Mouse (Mus musculus) limb, embryonic 10.5 days (tissue): ENCODE results near the gene Stpg3. TPM values are rescaled to one million over a fixed set of nuclear protein-coding genes. Genes with fewer than 3 reads are reported as not detected.

Source experiments
- DNase-seq: peaks from one replicate; pipeline ENCODE4 v3.0.0-alpha.2; 2017; ENCODE audit warnings: low spot score
- H3K27ac ChIP-seq: fragments of 300-500 bp; sonication (generic); 2 replicates; pipeline ENCODE4 v1.5.1; 2016; ENCODE audit warnings: mild to moderate bottlenecking
- H3K27me3 ChIP-seq: fragments of 300-500 bp; sonication (generic); 2 replicates; pipeline ENCODE4 v1.6.1; 2016; ENCODE audit warnings: low read depth, mild to moderate bottlenecking; ENCODE audit not compliant: poor library complexity, severe bottlenecking
- H3K36me3 ChIP-seq: fragments of 300-500 bp; sonication (generic); 2 replicates; pipeline ENCODE4 v1.6.1; 2016; ENCODE audit warnings: mild to moderate bottlenecking, moderate library complexity
- H3K4me1 ChIP-seq: fragments of 300-500 bp; sonication (generic); 2 replicates; pipeline ENCODE4 v1.6.1; 2016
- H3K4me3 ChIP-seq: fragments of 300-500 bp; sonication (generic); 2 replicates; pipeline ENCODE4 v1.5.1; 2016; ENCODE audit warnings: mild to moderate bottlenecking, moderate library complexity
- H3K9me3 ChIP-seq: fragments of 300-500 bp; sonication (generic); replicated peaks from 2 replicates; pipeline ENCODE4 v1.6.1; 2016; ENCODE audit warnings: mild to moderate bottlenecking
- WGBS: fragments of 180-500 bp; shearing (Covaris S2); methylation state at CpG from one replicate; pipeline ENCODE4 v1.1.7; 2016; 5-methylcytosine and 5-hydroxymethylcytosine counted together
- polyA plus RNA-seq: library from polyadenylated mRNA; unstranded; fragments of >200 nt; fragmentation: Nextera tagmentation; extraction: Ambion mirVana; gene quantifications from 2 replicates; pipeline ENCODE4 v1.2.1, GENCODE M21; 2016

Stpg3 gene
- polyA plus RNA-seq, 1 experiment from 2014 or later, result not detected

DNA sequence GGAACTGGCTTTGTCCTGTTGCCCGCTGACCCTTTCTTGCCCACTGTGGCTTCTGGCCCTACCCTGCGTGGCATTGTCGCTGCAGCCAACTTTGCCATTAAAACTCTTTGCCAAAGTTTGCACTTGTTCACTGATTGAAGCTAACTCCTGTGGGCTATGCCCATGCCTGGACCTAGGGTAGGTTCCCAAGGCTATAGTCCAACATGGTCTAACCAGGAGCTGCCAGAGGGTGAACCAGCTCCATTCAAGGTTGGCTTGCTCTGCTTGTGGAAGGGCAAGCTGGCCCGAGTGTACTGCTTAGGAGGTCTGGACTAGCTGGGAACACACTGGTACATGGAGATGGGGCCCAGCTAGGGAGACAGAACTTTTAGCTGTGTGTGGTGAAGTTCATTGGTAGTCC lies 29.7 kb upstream of the Stpg3 start:
- Histone ChIP-seq H3K36me3 (peaks cover 43% of the 10 kb centered on the region), H3K4me3 (no peak overlapping the region), H3K9me3 (no peaks in the 10 kb centered on the region), H3K27me3 (peaks cover 39% of the 10 kb centered on the region), H3K4me1 (peaks cover 31% of the 10 kb centered on the region), H3K27ac (no peak overlapping the region)
- 87% methylated on average over 4 of the region's 4 CpGs for WGBS
- no peak for DNase-seq

DNA sequence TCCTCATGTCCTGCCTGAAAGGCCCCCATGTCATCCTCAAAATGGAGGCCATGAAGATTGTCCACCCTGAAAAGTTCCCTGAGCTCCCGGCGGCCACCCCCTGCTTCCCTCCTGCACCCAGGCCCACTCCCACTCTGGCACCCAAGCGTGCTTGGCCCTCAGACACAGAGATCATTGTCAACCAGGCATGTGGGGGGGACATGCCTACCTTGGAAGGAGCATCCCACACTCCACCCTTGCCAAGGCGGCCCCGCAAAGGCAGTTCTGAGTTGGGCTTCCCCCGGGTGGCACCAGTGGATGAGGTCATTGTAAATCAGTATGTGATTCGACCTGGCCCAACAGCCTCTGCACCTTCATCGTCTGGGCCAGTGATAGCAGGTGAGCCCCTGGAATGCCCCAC lies 28.9 kb upstream of the Stpg3 start:
- Histone ChIP-seq H3K4me3 (peak overlapping the region; percentile 63), H3K4me1 (peaks cover 31% of the 10 kb centered on the region), H3K36me3 (peaks cover 35% of the 10 kb centered on the region), H3K27me3 (peaks cover 44% of the 10 kb centered on the region), H3K27ac (peak overlapping the region; percentile 47; the same call in 1 of the 2 replicates), H3K9me3 (no peaks in the 10 kb centered on the region)
- 72% methylated on average over 8 of the region's 8 CpGs for WGBS
- no peak for DNase-seq

DNA sequence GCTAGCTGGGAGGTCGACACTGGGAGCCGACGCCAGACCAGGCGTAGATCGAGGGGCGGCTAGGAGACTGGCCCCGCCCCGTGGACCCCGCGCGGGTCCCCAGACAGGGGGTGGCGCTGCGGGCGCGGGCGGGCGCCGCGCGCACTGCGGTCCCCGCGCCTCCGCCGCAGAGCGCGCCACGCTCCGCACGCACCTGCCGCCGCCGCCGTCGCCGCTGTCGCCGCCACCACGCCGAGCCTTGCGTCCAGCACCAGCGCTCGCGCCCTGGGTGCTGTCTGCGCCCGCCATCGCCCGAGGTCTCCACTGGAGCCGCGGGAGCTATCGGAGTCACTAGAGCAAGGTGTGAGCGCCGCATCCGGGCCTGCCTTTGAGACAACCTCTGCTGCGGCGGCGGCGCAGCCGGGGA lies 27.7 kb upstream of the Stpg3 start, which contains the start of the genes Rnf208 and Cysrt1:
Gene Rnf208 (plus strand): TSS at position 155 of the 406 bp plus-strand sequence.
Gene Cysrt1 (minus strand): TSS at position 352 of the 406 bp plus-strand sequence.
- Histone ChIP-seq H3K36me3 (peaks cover 22% of the 10 kb centered on the region), H3K4me3 (peak within 1 kb of the TSS; percentile 63), H3K27ac (peak within 1 kb of the TSS; percentile 71), H3K4me1 (peaks cover 31% of the 10 kb centered on the region), H3K27me3 (peaks cover 48% of the 10 kb centered on the region), H3K9me3 (no peaks in the 10 kb centered on the region)
- peak; percentile 43 for DNase-seq
- under 1% methylated on average over 59 of the region's 59 CpGs for WGBS

DNA sequence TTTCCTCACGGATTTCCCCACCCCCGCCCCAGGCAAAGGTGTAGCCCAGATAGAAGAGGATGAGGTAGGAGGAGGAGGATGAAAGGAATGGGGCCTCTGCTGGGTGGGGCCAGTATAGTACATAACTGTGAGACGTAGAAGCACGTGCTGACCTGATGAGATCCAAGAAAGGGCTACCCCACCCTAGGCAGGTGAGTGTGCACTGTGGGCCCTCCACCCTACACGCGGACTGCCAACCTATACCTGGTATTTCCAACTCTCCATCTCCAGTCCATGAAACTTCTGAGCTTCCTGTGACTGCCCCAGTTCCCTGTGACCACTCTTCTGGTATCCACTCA lies 27.0 kb upstream of the Stpg3 start:
- Histone ChIP-seq H3K4me1 (peaks cover 34% of the 10 kb centered on the region), H3K9me3 (no peaks in the 10 kb centered on the region), H3K27ac (no peak overlapping the region; the same call in 1 of the 2 replicates), H3K27me3 (peaks cover 51% of the 10 kb centered on the region), H3K4me3 (peak overlapping the region; percentile 63), H3K36me3 (peaks cover 15% of the 10 kb centered on the region)
- WGBS, result 24% methylated on average over 6 of the region's 6 CpGs
- no peak for DNase-seq

DNA sequence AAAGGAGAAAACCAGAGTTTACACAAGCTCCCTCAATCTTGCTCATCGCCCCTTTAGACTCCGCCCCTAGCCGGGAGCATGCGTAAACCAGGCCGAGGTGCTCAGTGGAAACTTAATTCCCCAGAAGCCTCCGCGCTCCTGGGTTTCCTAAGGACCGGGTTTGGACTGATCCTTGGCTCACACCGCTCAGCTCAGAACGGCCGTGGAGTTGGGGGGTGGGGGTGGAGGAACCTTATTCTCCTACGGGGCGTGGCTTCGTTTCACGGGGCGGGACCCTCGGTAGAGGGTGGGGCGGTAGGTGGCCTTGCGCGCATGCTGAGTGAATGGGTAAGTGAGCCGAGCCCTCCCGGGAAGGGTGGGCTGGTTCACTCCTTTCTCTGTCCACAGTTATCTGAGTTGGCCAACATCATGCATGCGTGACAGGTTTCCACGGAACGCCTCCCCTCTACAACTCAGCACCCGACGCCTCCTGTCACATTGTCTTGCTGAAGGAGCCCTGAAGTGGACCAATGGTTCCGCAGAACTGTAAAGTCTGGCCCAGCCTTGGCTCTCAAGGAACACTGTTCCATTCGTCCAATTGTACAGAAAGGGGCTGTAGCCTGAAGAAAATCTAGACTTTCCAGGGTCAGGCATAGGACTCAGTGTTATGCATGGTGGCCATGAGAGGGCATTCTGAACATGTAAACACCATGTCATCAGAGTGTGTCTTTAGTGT lies 26.4 kb upstream of the Stpg3 start:
- Histone ChIP-seq H3K9me3 (no peaks in the 10 kb centered on the region), H3K4me3 (peak overlapping the region; percentile 63), H3K27me3 (peaks cover 56% of the 10 kb centered on the region), H3K36me3 (peaks cover 10% of the 10 kb centered on the region), H3K27ac (peak overlapping the region; percentile 71), H3K4me1 (peaks cover 34% of the 10 kb centered on the region)
- DNase-seq, result peak; percentile 79
- 2% methylated on average over 29 of the region's 29 CpGs for WGBS

DNA sequence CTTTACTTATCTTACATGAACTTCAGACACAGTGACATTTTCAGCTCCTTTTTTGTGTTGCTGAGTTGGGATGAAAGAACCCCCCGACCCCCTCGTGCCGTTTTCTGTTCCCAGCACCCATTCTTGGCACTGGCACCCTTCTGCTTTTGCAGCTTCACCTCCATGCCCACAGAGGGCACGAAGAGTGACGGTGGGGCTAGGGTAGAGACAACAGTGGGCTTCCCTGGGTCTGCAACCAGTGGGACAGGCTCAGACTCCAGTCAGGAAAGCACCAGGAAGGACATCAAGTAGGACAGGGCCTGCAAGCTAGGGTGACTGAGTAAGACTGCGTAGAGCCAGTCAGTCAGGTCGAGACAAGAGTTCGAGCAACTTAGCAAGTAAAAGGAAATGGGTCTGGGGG lies 25.9 kb upstream of the Stpg3 start:
- Histone ChIP-seq H3K4me3 (peak overlapping the region; percentile 63), H3K36me3 (peaks cover 4% of the 10 kb centered on the region), H3K27ac (peak overlapping the region; percentile 71; the same call in 1 of the 2 replicates), H3K4me1 (peaks cover 34% of the 10 kb centered on the region), H3K9me3 (no peaks in the 10 kb centered on the region), H3K27me3 (peaks cover 62% of the 10 kb centered on the region)
- DNase-seq, result no peak
- 46% methylated on average over 8 of the region's 8 CpGs for WGBS

DNA sequence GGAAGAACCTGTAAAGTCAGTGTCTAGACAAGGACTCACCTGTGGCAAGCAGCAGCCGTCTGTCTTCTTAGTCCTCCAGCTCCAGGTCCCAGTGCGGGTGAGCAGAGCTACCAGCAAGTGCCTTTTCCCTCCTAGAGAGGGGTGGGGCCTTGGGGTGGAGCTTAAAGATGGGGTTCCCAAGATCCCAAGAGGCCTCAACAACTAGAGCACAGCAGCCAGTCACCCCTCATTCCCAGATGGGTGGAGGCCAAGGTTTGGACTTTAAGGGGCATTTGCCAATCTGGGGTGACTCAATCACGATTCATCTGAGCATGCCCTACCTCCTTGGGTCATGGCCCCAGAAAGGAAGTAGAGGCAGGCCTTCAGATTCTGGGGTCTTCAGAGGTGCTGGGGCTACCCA lies 25.3 kb upstream of the Stpg3 start:
- H3K4me1 ChIP-seq, result peaks cover 34% of the 10 kb centered on the region
- peaks cover 67% of the 10 kb centered on the region for H3K27me3 ChIP-seq
- no peak overlapping the region for H3K27ac ChIP-seq
- WGBS, result 87% methylated on average over 3 of the region's 3 CpGs
- DNase-seq, result no peak
- H3K4me3 ChIP-seq, result no peak overlapping the region
- no peaks in the 10 kb centered on the region for H3K9me3 ChIP-seq
- H3K36me3 ChIP-seq, result no peaks in the 10 kb centered on the region

DNA sequence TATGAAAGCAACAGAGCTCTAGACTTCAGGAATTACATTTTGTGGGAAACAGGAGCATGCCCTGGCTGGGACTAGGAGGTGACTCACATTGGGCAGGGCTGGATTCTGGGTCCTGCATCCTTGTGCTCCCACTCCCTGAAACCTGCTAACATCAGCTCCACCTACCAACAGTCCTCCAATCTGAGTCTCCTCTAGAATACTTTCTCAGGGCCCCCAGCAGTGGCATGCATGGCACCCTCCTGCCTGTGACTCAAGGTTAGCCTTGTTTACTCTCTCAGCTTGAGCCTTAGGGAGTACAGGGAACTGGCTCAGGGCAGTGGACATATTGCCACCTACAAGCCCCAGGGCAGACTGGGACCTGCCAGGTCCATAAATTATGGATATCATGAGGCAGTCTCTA lies 23.7 kb upstream of the Stpg3 start:
- Histone ChIP-seq H3K9me3 (no peaks in the 10 kb centered on the region), H3K36me3 (no peaks in the 10 kb centered on the region), H3K27ac (no peak overlapping the region), H3K4me1 (peaks cover 33% of the 10 kb centered on the region), H3K27me3 (peaks cover 54% of the 10 kb centered on the region), H3K4me3 (no peak overlapping the region)
- no peak for DNase-seq

DNA sequence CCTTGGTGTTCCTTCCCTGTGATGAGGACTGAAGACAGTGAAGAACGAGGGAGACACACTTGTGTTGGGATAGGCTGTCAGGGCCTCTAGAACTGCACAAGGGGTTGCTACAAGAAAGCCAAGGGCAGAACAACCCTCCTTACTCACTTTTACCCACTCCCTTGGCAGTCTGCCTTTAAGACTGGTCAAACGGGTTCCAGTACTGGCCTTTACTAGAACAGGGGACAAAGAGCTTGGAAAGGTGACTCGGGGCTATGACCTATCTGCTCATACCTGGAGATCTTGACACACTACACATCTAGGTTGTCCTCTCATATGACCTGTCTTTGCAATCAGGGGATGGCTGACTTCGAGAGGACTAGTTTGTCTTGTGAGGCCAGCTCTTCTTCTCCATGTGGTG lies 23.1 kb upstream of the Stpg3 start:
- Histone ChIP-seq H3K36me3 (no peaks in the 10 kb centered on the region), H3K4me3 (no peak overlapping the region), H3K4me1 (peaks cover 27% of the 10 kb centered on the region), H3K27me3 (peaks cover 53% of the 10 kb centered on the region), H3K27ac (no peak overlapping the region), H3K9me3 (no peaks in the 10 kb centered on the region)
- no peak for DNase-seq
- 68% methylated on average over 4 of the region's 4 CpGs for WGBS

DNA sequence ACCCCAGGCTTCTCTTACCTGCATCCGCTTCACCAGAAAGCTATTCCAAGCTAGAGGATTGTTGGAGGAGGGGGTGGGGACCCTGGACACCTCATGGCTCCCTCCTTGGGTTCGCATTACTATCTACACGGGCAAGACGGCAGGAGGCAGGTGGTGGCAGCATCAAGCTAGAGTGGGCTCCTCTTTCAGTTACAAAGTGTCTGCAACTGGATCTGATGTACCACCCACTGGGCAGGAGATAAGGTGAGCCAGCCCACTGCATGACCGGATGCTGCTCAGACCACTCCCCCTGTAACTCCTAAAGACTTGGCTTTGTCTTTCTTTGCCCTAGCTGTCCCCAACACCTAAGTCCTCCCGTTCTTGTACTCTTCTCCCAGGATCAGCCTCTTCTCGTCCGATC lies 22.2 kb upstream of the Stpg3 start, which contains the start of gene Rnf224:
Gene Rnf224 (minus strand): TSS at position 174 of the 400 bp plus-strand sequence.
- H3K4me3 ChIP-seq, result no peak within 1 kb of the TSS
- H3K27ac ChIP-seq, result no peak within 1 kb of the TSS
- peaks cover 53% of the 10 kb centered on the region for H3K27me3 ChIP-seq
- H3K36me3 ChIP-seq, result no peaks in the 10 kb centered on the region
- 36% methylated on average over 8 of the region's 8 CpGs for WGBS
- peaks cover 18% of the 10 kb centered on the region for H3K4me1 ChIP-seq
- no peak for DNase-seq
- no peaks in the 10 kb centered on the region for H3K9me3 ChIP-seq

DNA sequence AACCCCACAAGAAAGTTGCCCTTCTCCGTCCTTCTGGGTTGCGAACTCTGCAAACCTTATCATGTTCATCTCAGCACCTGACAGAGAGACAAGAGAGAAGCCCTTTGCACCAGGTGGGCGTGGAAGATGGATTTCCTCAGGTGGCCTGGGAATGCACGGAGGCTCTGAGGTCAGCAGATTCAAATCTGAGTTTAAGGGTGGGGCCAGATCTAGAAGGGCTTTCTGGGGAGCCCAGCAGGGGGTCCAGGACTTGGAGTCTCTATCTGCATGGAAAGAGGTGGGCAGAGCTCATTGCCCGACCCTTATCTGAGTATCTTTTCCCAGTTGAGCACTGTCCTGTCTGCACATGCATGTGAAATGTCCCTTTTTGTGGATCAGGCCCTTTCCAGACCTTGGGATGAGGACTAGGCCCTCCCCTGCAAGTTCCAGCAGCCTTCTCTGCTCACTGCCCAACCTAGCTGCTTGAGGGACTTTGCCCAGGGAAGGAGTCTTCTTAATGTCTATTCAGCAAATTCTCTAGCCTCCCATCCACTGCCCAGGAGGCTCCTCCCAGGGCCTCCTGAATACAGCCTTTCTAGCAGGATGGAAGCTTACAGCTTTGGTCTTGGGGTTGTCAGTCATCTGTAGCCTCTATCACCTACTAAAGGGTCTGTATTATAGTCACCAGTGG lies 20.2 kb upstream of the Stpg3 start:
- no peaks in the 10 kb centered on the region for H3K36me3 ChIP-seq
- no peak for DNase-seq
- H3K27me3 ChIP-seq, result peaks cover 57% of the 10 kb centered on the region
- no peak overlapping the region for H3K27ac ChIP-seq
- peaks cover 3% of the 10 kb centered on the region; the same call in 1 of the 2 replicates for H3K4me1 ChIP-seq
- no peak overlapping the region for H3K4me3 ChIP-seq
- H3K9me3 ChIP-seq, result no peaks in the 10 kb centered on the region
- WGBS, result 76% methylated on average over 5 of the region's 5 CpGs

DNA sequence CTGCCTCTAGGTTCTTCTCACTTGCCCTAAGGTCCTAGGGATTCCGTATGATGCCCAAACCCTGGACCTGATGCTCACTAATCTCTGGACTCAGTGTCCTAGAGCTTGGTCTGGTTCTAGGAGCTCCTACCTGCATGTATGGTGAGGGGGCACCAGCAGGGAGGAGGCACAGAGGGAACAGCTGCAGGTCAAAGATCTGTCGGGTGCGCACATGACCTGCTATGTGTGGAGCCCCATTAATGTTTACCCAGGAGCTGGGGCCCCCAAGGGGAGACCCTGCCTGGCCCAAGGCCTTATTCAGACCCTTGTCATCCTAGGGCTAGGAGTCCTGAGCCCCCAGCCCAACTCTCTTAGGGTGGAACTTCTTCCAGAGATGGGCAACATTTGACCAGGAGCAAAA lies 19.6 kb upstream of the Stpg3 start, which contains the start of gene Slc34a3:
Gene Slc34a3 (minus strand): TSS at position 315 of the 400 bp plus-strand sequence.
- H3K36me3 ChIP-seq, result no peaks in the 10 kb centered on the region
- H3K27me3 ChIP-seq, result peaks cover 56% of the 10 kb centered on the region
- no peaks in the 10 kb centered on the region for H3K9me3 ChIP-seq
- 95% methylated on average over 3 of the region's 3 CpGs for WGBS
- no peak within 1 kb of the TSS for H3K4me3 ChIP-seq
- no peak for DNase-seq
- peaks cover 5% of the 10 kb centered on the region for H3K4me1 ChIP-seq
- H3K27ac ChIP-seq, result no peak within 1 kb of the TSS

DNA sequence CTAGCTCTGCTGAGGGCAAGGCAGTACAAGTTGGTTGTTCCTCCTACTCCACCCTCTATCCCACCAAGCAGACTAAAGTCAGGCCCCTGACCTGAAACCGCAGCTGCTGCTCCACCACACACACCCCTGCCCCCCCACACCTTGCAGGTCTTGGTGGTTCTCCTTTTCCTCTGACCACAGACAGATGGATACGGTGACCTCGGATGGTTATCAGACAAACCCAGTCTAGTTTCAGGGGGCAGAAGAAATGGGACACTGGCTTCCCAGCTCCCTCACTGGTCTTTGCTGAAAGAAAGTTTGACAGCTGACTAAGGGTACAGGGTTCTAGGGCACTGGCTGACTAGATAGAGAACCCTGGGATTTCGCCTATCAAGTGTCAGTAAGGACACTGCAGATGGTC lies 19.0 kb upstream of the Stpg3 start:
- no peaks in the 10 kb centered on the region for H3K36me3 ChIP-seq
- peaks cover 11% of the 10 kb centered on the region for H3K4me1 ChIP-seq
- no peak overlapping the region for H3K4me3 ChIP-seq
- peaks cover 52% of the 10 kb centered on the region for H3K27me3 ChIP-seq
- DNase-seq, result no peak
- no peaks in the 10 kb centered on the region for H3K9me3 ChIP-seq
- H3K27ac ChIP-seq, result no peak overlapping the region
- 81% methylated on average over 4 of the region's 4 CpGs for whole genome bisulfite sequencing
